Mouse (Mus musculus): ENCODE results near the gene Prmt8.

Prmt8 gene

DNA sequence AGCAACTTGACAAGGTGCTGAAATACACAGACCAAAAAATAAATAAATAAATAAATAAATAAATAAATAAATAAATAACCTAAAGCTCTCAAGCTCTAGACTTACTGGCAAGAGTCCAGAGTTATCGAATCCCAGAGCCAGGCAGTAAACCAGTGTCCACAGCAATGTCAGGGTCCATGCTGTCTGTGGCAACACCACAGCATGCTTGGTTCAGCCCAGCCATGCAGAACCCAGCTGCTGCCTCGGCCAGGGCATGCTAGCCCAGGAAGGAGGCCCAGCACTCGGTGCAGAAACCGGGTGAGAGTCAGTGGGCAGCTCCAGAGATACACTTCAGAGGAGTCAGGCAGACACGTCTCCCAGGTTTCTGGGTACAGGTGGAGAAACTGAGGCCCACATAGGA lies 29.4 kb downstream of the Prmt8 start:
- no peak for DNase-seq (ENCODE audit: inconsistent ontology term)

DNA sequence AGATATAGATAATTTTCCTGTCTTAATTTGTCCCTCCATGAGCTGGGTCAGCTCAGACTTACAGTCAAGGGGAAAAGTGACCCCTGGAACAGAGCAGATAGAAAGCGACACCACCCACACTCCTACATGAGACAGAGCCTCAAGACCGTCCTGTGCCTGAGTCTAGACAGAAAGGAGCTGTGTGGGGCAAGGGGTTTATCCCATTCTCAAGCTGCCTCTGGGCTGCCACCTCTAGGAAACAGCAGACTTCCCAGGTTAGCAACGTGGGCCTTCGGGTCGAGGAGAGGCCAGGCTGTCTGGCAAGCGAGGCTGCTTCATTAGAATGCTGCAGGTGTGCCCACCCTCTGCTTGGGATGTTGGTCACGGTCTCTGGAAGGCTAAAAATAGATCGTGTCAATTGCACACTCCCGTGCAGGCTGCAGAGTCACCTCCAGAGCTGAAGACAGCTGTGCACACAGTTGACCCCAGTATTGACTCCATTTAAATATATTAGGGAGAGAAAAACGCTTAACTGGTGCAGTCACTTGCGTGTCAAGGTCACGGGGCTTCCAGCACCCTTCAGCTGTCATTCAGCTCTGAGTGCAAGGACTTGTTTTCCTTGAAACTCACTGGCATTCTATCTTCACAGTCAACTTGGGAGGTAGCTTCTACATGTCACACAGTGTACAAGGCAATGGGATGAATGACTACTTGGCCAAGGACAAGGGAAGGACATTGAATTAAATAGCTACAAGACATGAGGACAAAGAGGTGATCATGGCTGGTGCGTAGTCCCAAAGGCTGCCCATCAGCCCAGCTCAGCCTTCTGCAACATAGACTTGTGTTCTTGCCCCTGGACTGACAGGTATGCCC lies 33.9 kb downstream of the Prmt8 start:
- no peak for DNase-seq (ENCODE audit: inconsistent ontology term)

DNA sequence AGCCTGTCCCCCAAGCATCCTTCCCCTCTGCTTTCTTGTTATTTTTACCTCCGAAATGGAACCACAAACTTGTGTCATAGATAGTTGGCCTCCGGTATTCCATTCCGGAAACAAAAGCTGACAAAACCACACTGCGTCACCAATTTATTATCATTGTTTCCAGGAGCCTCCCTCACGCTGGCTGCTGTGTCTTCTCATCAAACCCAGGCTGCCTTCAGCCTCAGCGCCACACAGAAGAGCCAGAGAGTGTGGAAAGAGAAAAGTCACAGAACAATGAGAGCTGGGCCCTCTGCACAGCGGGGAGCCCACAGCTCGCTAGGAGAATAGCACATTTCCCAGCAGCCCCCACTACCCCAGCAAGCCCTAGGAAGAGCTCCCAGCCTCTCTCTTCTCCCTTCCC lies 46.1 kb downstream of the Prmt8 start:
- DNase-seq (ENCODE audit: inconsistent ontology term): peak; percentile 76

DNA sequence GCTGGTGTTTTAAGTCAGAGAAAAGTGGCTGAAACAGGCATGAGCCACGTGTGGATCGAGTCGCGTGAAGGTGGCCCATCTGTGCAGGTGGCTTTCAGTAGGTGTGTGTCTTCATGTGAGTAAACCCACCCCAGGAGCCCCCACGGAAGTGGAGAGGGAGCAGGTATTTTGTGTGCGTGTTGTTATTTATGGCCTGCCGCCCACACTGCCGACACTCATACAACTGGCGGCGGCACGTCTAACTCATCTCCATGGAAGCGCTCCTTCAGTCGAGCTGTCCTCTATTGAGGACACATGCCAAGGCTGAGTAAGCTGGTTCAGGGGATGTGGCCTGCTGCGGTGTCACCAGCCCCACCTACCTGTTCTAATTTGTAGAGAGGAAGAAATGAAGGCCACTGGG lies 49.4 kb downstream of the Prmt8 start:
- no peak for DNase-seq (ENCODE audit: inconsistent ontology term)

DNA sequence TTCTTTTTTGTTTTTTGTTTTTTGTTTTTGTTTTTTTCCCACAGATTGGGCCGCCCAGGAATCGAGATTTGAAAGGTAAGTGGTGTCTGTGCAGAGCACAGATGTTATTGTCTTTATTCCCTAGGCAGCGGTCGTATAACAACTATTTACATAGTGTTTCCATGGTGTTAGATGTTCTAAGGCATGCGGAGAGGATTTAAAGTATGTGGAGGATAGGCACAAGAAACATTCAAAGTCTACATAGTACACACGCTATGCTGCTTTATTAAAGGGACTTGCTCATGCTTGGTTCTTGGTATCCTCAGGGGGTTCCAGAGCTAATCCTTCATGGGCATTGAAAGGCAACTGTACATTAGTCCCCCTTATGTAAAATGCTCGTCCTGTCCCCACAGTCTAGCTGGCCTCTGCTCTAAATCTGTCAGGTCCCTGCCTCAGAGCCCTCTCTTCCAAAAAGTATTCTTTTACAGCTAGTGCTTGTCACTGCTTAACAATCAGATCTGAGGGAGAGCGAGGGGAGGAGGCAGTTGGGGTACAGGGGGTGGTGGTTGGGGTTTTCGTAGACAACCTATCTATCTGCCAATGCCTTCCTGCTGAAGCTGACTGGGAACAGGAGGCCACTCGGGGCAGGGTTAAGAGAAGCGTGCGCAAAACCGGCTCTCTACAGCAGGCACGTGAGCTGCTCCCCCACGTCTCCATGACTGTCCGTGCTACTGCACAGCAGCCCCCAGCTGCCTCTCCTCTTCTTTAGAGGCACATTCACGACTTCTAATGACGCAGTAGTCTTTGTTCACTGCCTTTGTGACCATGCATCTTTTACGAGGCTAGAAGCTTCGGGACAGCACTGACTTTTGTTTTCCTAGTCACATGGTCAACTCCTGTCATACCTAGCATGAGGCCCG lies 51.8 kb downstream of the Prmt8 start:
- DNase-seq (ENCODE audit: inconsistent ontology term): no peak

DNA sequence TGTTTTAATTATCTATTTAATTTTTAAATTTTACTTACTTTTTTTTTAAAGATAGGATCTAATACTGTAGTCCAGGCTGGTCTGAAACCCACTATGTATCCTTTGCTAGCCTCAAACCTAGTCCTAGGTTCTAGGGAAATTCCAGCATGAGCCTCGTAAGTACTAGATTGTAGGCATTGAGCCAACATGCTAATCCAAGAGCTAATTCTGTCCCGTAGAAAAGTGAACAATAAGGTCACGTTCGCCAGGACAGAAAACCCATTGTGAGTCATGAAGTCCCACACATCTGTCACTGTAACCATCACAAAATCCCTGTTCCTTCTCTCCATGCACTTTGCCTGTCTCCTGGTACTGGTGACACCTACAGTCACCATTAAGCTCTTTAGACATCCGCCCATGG lies 53.8 kb downstream of the Prmt8 start:
- DNase-seq (ENCODE audit: inconsistent ontology term): peak; percentile 19

DNA sequence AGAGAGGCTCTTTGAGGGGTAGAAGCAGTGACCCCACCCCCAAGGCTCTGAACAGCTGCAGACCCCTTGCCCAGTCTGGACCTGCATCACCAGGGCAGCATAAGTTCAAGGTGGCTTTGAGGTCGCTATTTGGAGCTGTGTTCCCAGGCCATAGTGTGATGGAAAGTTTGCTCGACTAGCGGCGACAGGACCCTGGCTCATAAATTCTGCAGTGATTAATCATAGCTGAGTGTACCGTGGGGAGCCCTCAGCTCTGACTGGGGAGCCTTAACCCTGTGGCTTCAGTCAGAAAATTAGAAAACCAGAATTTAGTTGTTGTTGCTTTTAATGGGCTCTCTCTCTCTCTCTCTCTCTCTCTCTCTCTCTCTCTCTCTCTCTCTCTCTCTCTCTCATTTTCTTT lies 54.4 kb downstream of the Prmt8 start:
- DNase-seq (ENCODE audit: inconsistent ontology term): peak; percentile 5

DNA sequence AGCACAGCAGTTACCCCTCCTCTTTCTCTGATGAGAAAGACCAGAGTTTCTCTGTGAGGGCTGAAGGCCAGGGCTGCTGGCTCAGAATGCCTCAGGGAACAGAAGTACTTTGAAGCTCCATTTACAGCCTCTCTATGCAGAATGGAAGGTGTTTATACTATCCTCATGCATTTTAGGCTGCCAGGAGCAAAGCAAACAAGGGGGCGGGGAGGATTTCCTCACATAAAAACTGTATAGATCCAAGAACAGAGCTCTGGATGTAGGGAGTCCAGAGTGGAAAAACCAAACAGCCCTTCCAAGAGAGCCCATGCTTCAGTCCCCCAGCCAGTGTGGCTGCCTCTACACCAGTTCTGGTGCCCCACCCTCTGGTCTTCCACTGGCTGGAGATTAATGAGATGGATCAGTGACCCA lies 61.0 kb downstream of the Prmt8 start:
- DNase-seq (ENCODE audit: inconsistent ontology term): no peak

DNA sequence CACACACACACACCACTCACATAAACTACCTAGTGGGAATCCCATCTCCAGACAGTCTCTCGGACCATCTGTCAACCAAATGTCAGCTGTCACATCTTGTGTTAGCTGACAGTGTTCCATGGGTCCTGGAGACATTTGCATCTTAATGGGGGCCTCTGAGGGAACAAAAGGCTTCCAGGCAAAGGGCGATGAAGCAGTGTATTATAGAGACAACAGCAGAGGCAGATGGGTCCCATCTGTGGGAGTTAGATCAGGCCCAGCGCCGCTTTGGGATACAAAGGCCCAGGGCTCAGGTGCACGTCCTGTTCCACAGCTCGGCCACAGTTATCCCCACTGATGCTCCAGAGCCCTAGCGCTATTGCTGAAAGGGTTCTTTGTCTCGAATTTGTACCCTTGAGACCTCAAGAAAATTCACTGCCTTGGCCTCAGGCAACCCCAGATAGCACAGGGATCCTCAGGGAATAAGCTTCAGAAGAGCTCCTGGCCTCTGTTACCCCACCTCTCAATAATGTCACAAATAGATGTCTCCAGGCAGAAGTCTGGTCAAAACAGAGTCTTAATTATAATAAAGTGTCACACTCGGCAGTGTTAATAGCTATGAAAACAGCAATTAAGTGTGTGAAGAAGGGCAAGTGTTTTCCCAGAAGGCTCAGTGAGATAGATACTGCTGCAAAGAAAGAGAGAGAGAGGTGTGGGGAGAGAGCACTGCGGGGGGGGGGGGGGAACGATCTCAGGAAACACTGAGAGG lies 68.1 kb downstream of the Prmt8 start:
- no peak for DNase-seq (ENCODE audit: inconsistent ontology term)

DNA sequence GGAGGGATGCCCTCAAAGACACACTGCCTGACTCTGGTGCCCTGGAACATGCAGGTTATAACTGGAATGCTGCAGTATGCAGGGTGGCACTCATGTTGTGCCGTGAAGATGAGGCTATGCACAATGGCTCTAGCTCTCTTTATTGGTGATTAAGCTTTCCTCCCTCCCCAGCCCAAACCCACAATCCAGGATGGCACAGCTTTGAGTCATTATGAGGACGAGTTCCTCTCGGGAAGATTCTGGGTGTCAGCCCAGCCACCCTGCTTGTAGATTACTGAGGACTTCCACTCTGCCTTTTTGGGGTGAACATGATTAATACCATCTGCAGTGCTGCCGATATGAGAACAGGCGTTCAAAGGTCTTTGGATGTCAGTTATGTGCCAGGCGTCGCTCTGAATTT lies 75.6 kb downstream of the Prmt8 start:
- peak; percentile 1 for DNase-seq (ENCODE audit: inconsistent ontology term)

DNA sequence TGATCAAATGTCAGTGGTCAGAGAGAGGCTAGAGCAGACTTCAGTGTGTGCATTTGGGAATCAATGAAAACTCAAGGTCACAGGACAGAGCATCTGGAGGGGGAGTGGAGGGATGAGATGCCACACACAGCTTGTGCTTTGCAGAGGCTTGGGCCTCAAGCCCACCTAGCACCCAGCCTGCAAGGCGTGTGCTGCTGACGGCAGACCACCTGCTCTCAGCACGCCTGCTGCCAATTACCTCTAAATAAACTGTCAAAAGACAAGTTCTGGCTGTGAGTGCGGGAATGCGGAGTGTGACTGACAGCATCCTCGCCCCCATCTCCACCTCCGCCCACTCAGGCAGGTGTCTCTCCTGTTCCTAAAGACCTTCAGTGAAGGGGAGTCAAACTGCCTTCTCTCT lies 77.0 kb downstream of the Prmt8 start:
- DNase-seq (ENCODE audit: inconsistent ontology term): no peak

DNA sequence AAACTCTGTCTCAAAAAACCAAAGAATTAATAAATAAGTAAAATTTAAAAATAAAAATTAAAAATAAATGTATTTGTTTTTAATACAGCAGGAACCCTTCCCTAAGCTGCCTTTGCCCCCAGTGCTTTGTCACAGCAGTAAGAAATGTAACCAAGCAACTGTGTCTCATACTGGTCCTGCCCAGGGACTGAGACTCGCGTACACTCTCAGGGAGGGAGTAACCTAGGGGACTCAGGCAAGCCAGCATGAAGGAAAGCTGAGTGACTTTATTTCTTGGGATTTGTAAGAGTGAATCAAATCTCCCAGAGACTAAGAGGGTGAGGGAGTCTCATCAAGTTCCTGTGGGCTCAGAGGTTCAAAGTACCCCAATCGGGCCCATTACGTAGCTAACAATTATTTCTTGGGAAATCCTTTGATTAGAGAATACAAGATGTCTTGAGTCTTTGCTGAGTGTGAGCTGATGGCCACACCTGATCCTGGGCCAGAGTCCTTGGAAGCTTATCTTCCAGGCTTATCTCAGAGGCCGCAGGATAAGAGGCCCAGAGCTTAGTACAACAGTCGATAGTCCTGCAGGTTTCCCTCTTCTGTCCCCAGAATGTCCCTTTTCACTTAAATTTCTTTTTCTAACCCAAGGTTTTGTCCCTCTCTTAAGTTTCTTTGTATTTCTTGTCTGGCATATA lies 82.0 kb downstream of the Prmt8 start:
- DNase-seq (ENCODE audit: inconsistent ontology term): no peak

DNA sequence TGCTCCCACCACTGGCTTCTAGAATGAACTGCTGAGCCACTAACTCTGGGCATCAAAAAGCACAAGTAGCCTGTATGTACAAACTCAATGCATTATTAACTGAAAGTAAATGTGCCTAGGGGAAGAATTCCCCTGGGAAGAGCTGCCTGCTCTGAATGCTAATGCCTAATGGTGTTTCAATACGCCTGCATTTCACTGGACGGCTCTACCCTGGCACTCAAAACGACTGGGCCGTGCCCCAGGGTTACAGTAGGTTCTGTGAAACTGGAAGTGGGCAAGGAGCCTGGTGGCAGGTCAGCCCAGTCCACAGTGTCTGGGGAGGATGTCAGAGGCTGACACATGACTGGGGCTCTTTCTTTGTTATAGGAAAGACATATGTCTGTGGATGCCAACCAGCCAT lies 84.3 kb downstream of the Prmt8 start:
- DNase-seq (ENCODE audit: inconsistent ontology term): peak; percentile 42

DNA sequence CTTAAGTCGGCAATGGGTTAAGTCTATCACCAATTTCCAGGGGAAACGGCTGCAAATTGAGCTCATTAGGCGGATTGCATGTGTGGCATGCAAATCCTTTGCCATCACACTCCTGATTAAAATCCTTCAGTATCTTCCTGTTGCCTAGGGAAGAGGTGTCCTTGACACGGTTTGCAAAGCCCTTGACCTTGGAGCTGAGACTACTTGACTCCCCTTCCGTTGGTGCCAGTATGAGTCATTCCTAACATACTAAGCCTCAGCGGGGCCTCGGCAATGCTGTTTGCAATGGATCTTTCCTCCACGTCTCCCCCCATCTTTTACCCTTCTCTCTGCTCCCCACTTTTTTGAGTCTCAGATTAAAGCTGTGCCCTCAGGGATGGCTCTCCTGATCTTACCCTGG lies 85.7 kb downstream of the Prmt8 start:
- DNase-seq (ENCODE audit: inconsistent ontology term): no peak

DNA sequence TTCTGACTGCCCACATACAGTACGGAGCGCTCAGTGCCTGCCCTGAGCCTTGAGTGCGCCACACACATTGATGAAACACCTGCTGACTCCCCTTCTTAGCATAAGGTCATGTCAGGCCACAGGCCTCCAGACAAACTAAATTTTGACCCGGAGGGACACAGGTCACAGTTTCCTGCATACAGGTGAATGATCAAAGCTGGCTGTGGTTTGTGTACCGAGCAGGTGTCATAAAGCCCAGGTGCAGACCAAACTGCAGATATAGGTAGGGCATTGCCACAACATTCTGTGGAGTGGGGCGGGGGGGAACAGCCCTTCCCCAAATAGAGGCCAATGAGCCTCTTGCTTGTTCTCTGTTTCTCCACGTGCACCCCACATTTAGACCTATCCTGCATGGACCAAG lies 88.5 kb downstream of the Prmt8 start:
- no peak for DNase-seq (ENCODE audit: inconsistent ontology term)

DNA sequence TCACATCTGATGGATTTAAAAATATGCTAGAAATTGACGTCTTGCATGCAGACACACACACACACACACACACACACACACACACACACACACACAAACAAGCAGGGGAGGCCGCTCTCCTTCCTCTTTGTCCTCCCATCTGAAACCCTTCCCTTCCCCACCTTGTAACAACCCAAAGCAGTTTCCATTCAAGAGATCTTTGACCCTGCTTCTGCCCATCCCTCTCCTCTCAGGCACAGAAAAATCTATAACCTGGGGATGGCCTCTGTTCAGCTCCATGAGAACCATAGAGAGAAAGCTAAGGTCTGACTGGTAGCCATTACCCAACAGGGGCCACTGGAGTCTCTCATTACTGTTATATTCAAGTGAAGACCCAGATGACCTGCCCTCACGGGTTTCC lies 90.3 kb downstream of the Prmt8 start:
- no peak for DNase-seq (ENCODE audit: inconsistent ontology term)

DNA sequence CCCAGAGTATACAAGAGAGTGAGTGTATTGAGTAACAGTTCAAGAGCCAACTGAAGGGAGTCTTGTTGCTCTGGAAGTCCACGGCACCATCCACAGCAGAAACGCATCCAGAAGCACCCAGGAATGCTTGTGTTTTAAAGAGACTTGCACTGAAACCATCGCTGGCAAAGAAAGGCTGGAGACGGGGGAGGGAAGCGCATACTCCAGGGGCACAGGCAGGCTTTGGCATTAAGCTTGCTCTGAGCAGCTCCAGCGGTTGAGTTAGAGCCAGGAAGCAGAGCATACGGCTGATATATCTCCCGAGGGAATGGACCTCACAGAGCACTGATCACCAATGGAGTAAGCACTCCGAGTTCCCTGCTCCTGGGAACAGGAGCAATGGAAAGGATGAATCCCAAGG lies 91.0 kb downstream of the Prmt8 start:
- no peak for DNase-seq (ENCODE audit: inconsistent ontology term)

DNA sequence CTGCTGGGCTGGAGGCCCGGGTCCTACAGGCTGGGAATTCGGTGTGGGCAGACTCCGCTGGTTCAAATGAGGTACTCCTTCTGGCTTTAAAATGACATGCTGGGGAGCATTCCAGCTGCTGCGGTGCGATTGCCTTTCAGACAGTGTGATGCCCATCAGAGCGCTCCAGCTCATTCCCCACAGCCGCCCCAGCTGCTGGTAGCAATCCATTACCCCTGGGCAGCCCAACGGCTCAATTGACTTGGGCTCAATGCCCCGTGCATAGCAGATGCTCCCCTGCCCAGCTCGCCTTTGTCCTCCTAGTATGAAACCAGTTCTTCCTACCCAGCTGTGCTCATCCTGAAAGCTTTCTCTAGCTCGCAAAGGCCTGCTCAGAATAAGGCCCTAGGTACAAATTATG lies 92.4 kb downstream of the Prmt8 start:
- DNase-seq (ENCODE audit: inconsistent ontology term): no peak

DNA sequence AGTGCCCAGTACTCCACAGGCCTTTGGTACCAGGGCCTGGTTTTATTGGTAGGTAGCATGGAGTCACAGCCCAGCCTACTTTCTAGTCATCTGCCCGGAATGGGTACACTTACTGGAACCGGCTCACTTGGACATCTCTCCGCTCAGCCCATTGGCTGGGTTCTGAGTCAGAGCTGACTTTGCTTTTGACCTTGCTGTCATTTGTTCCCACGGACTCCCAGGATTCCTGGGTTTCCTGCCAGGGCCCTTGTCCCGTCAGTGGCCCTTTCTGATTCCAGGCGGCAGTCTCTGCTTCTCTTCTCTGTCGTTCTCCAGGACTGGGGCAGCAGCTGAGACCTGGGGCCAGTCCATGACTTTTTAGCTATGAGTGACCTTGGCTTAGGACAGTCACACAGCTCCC lies 97.2 kb downstream of the Prmt8 start:
- no peak for DNase-seq (ENCODE audit: inconsistent ontology term)

DNA sequence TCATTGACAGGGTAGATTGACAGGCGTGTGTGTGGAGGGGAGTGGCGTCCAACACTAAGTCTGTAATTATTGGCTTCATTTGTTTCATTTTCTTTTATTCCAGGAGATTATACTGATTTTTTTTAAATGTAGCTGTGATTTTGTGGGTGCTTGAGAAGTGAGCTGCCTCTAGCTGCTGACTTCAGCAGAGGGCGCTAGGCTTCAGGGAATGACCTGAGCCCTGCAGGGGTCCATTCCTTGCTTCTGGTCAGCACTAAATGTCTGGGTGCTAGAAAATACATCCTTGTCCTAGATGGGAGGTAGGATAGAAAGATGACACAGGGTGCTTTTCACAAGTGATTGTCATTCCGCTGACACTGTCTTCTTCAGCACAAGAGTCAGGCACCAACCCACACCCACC lies 99.2 kb downstream of the Prmt8 start:
- DNase-seq (ENCODE audit: inconsistent ontology term): no peak

DNA sequence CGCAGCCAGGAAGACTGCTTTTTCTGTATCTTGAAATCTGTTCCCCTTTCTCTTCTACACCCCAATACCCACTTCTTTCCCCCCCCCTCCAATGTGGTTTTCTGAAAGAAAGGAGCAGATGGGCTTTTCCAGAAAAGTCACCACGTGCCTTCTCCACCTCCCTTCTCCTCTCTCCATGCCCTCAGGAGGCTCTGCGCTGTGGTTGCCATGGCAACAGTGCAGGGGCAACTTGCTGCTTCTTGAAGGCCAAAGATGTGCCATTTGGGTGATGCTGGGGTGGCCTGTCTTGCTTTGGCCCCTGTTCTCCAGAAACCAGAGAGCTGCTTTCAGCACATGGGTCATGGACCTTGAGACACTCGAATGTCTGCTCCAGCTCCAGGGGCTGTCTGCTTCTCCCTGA lies 100.0 kb downstream of the Prmt8 start:
- no peak for DNase-seq (ENCODE audit: inconsistent ontology term)

DNA sequence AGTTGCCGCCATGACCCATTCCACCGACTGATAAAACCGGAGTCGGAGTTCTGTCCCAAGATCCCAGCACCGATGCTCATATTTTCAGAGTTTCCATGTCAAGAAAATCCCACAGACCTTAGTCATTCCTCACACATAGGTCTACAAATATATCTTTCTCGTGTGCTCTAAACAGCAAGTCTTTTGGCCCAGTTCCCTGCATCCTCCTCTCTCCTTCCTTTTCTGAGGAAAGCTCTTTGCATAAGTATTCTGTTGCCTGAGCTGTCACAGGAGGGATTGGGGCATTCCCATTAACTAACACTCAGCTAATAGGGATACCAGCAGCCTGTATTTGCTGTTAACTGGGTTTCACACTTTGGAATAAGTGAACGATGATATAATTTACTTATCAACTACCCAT lies 106.0 kb downstream of the Prmt8 start:
- DNase-seq (ENCODE audit: inconsistent ontology term): no peak

Data from Muller cell, postnatal 12 days (primary cell).